Mouse (Mus musculus): ENCODE data around the gene Gm1113. TPM values are rescaled to one million over a fixed set of nuclear protein-coding genes. Genes with fewer than 3 reads are reported as not detected.
A peak's percentile ranks its signal among the peaks of the same experiment; 100 is the strongest.

Gene Gm1113
- polyA plus RNA-seq, 1 experiment from 2014 or later, result not detected

- Histone ChIP-seq H3K36me3 (ENCODE audit: control insufficient read depth, insufficient read depth, low read length) (peaks cover 2% of the 10 kb centered on the region; the same call in 1 of the 2 replicates), H3K27me3 (ENCODE audit: control insufficient read depth, insufficient read depth, low read depth, low read length) (no peaks in the 10 kb centered on the region), H3K4me3 (ENCODE audit: low read length) (no peak overlapping the region), H3K4me2 (ENCODE audit: low read depth, low read length) (no peak overlapping the region), H3K9ac (ENCODE audit: low read length) (no peak overlapping the region), H3K27ac (ENCODE audit: low read length) (no peak overlapping the region), H3K9me3 (ENCODE audit: control insufficient read depth, low read length) (no peaks in the 10 kb centered on the region), H3K4me1 (replicated peaks; ENCODE audit: control insufficient read depth, insufficient read depth, low read length) (no peaks in the 10 kb centered on the region)
- WGBS, result 41% methylated on average over 10 of the region's 10 CpGs
- 0 out of 2 replicates have a peak, but pooled peaks have one; percentile 17 for ATAC-seq (ENCODE audit: low read depth)
Measured at GRCm38 (mm10) chr9:35474104-35474724, 43.9 kb downstream of the Gm1113 start.

DNA sequence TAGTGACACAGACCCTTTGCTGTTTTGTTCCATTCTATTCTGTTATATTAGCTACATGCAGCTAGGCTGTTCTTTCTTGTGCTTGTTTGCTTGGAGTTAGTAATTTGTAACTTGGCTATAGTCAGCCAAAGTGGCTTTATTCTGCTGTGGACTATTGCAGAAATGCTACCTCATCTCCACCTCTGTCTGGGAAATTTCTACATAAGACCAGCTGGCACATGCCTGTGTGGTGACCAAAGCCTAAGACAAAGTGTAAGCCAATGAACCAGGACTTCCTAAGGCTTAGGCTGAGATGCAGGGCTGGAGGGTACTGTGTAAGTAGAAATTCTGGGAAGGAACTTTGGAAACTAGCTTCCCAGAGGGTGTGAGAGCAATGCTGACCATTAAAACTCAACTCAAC is 49.2 kb downstream of the Gm1113 start:
- no peaks in the 10 kb centered on the region for H3K9me3 ChIP-seq (ENCODE audit: control insufficient read depth, low read length)
- H3K36me3 ChIP-seq (ENCODE audit: control insufficient read depth, insufficient read depth, low read length), result peaks cover 2% of the 10 kb centered on the region; the same call in 1 of the 2 replicates
- no peak overlapping the region for H3K27ac ChIP-seq (ENCODE audit: low read length)
- no peak overlapping the region for H3K4me2 ChIP-seq (ENCODE audit: low read depth, low read length)
- H3K27me3 ChIP-seq (ENCODE audit: control insufficient read depth, insufficient read depth, low read depth, low read length), result no peaks in the 10 kb centered on the region
- no peak overlapping the region for H3K9ac ChIP-seq (ENCODE audit: low read length)
- no peak overlapping the region for H3K4me3 ChIP-seq (ENCODE audit: low read length)
- ATAC-seq (ENCODE audit: low read depth), result no peak
- peaks cover 3% of the 10 kb centered on the region; the same call in 1 of the 2 replicates for H3K4me1 ChIP-seq (replicated peaks; ENCODE audit: control insufficient read depth, insufficient read depth, low read length)

- Histone ChIP-seq H3K9ac (ENCODE audit: low read length) (no peak overlapping the region), H3K4me1 (replicated peaks; ENCODE audit: control insufficient read depth, insufficient read depth, low read length) (peaks cover 3% of the 10 kb centered on the region; the same call in 1 of the 2 replicates), H3K27me3 (ENCODE audit: control insufficient read depth, insufficient read depth, low read depth, low read length) (no peaks in the 10 kb centered on the region), H3K27ac (ENCODE audit: low read length) (no peak overlapping the region), H3K4me3 (ENCODE audit: low read length) (no peak overlapping the region), H3K36me3 (ENCODE audit: control insufficient read depth, insufficient read depth, low read length) (peaks cover 2% of the 10 kb centered on the region; the same call in 1 of the 2 replicates), H3K9me3 (ENCODE audit: control insufficient read depth, low read length) (no peaks in the 10 kb centered on the region), H3K4me2 (ENCODE audit: low read depth, low read length) (no peak overlapping the region)
- no peak for ATAC-seq (ENCODE audit: low read depth)
- WGBS, result 44% methylated on average over 8 of the region's 8 CpGs
Measured at GRCm38 (mm10) chr9:35467264-35467817, 50.7 kb downstream of the Gm1113 start.

DNA sequence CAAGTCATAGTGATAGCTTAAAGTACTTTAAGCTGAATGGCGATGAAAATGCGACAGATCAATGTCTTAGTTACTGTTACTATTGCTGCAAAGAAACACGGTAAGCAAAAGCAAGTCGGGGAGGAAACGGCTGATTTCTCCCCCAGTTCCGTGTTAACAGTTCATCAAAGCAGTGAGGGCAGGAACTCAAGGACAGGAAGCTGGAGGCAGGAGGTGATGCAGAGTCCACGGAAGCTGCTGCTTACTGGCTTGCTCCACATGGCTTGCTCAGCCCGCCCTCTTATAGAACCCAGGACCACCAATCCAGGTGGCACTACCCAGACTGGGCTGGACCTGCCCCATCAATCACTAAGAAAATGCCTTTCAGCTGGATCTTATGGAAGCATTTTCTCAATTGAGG is 58.5 kb downstream of the Gm1113 start:
- Histone ChIP-seq H3K9ac (ENCODE audit: low read length) (no peak overlapping the region), H3K4me3 (ENCODE audit: low read length) (no peak overlapping the region), H3K27me3 (ENCODE audit: control insufficient read depth, insufficient read depth, low read depth, low read length) (no peaks in the 10 kb centered on the region), H3K4me2 (ENCODE audit: low read depth, low read length) (no peak overlapping the region), H3K27ac (ENCODE audit: low read length) (no peak overlapping the region), H3K9me3 (ENCODE audit: control insufficient read depth, low read length) (no peaks in the 10 kb centered on the region), H3K36me3 (ENCODE audit: control insufficient read depth, insufficient read depth, low read length) (no peaks in the 10 kb centered on the region; the same call in 1 of the 2 replicates), H3K4me1 (replicated peaks; ENCODE audit: control insufficient read depth, insufficient read depth, low read length) (no peaks in the 10 kb centered on the region)
- WGBS, result 56% methylated on average over 8 of the region's 8 CpGs
- no peak for ATAC-seq (ENCODE audit: low read depth)

Other genes starting within 250 kb of the Gm1113 start
- gene Cdon, start 97.1 kb downstream of the Gm1113 start, polyA plus RNA-seq (2015; fragmentation: Nextera tagmentation; extraction: Ambion mirVana), result 3.2 and 3.6 TPM in 2 replicates
- gene Ddx25, start 40.3 kb upstream of the Gm1113 start, polyA plus RNA-seq (2015; fragmentation: Nextera tagmentation; extraction: Ambion mirVana), result 0.67 and 0.77 TPM in 2 replicates
- 13.9 and 14.1 TPM in 2 replicates for gene Pus3, start 40.3 kb upstream of the Gm1113 start, polyA plus RNA-seq (2015; fragmentation: Nextera tagmentation; extraction: Ambion mirVana)
- 0.30 and 0.72 TPM in 2 replicates for gene Pate2, start 52.0 kb upstream of the Gm1113 start, polyA plus RNA-seq (2015; fragmentation: Nextera tagmentation; extraction: Ambion mirVana)
- 24.1 and 25.1 TPM in 2 replicates for gene Hyls1, start 52.1 kb upstream of the Gm1113 start, polyA plus RNA-seq (2015; fragmentation: Nextera tagmentation; extraction: Ambion mirVana)
- gene Pate4, start 93.7 kb upstream of the Gm1113 start, polyA plus RNA-seq (2015; fragmentation: Nextera tagmentation; extraction: Ambion mirVana), result not detected in 2 replicates
- gene Pate3, start 129.9 kb upstream of the Gm1113 start, polyA plus RNA-seq (2015; fragmentation: Nextera tagmentation; extraction: Ambion mirVana), result not detected in 2 replicates
- not detected in 2 replicates for gene Pate1, start 169.1 kb upstream of the Gm1113 start, polyA plus RNA-seq (2015; fragmentation: Nextera tagmentation; extraction: Ambion mirVana)
- not detected in 2 replicates for gene Gm17677, start 222.8 kb upstream of the Gm1113 start, polyA plus RNA-seq (2015; fragmentation: Nextera tagmentation; extraction: Ambion mirVana)

All from lung, embryonic 16.5 days (tissue).